Mouse (Mus musculus): ENCODE results near the gene Coro1c.

DNA sequence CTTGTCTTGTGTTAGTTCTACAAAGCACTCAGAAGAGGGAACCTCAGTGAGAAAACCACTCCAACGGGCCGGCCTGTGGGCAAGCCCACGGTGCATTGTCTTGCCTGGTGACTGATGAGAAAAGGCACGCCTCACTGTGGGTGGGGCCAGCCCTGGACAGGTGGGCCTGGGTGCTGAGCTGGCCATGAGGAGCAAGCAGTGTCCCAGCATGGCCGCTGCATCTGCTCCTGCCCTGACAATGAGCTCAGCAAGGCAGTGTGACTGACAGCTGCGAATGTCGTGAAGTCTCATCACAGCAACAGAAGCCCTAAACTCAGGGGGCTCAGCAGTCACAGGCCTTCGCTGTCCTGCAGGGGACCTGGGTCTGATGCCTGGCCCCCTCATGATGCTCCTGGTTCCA, 62.9 kb downstream of the Coro1c start:
- TF ChIP-seq CTCF (IDR thresholded peaks at IDR 0.05) (no peak), EP300 (IDR thresholded peaks at IDR 0.05) (no peak)

Measured in lung, postnatal 0 days (tissue).